Mouse (Mus musculus) embryonic facial prominence, embryonic 14.5 days (tissue): ENCODE measurements around the gene Meis2. TPM values are rescaled to one million over a fixed set of nuclear protein-coding genes. Genes with fewer than 3 reads are reported as not detected.

Source experiments
- ATAC-seq: fragments of 200-750 bp; cut with Nextera tagmentation; 2 replicates; pipeline ENCODE4 v1.8.0; 2017; ENCODE audit warnings: low read depth, moderate number of reproducible peaks, moderate TSS enrichment
- DNase-seq: peaks from one replicate; pipeline ENCODE4 v3.0.0-alpha.2; 2015; ENCODE audit warnings: low spot score
- H3K27ac ChIP-seq: fragments of 300-500 bp; sonication (generic); replicated peaks from 2 replicates; pipeline ENCODE4 v1.5.1; 2014; ENCODE audit warnings: low read depth, mild to moderate bottlenecking, low read length, moderate library complexity
- H3K27me3 ChIP-seq: fragments of 300-500 bp; sonication (generic); replicated peaks from 2 replicates; pipeline ENCODE4 v1.6.1; 2014; ENCODE audit warnings: low read length; ENCODE audit not compliant: control insufficient read depth, insufficient read depth
- H3K36me3 ChIP-seq: fragments of 300-500 bp; sonication (generic); 2 replicates; pipeline ENCODE4 v1.6.1; 2014; ENCODE audit warnings: low read length, mixed read lengths; ENCODE audit not compliant: control insufficient read depth, insufficient read depth
- H3K4me1 ChIP-seq: fragments of 300-500 bp; sonication (generic); 2 replicates; pipeline ENCODE4 v1.6.1; 2014; ENCODE audit warnings: antibody characterized with exemption, low read length; ENCODE audit not compliant: control insufficient read depth, insufficient read depth
- H3K4me2 ChIP-seq: fragments of 300-500 bp; sonication (generic); 2 replicates; pipeline ENCODE4 v1.6.1; 2014; ENCODE audit warnings: low read depth, mild to moderate bottlenecking, low read length, moderate library complexity, mixed read lengths
- H3K4me3 ChIP-seq: fragments of 300-500 bp; sonication (generic); 2 replicates; pipeline ENCODE4 v1.5.1; 2014; ENCODE audit warnings: low read depth, mild to moderate bottlenecking, low read length
- H3K9ac ChIP-seq: fragments of 300-500 bp; sonication (generic); 2 replicates; pipeline ENCODE4 v1.6.1; 2014; ENCODE audit warnings: low read depth, mild to moderate bottlenecking, low read length, moderate library complexity, mixed read lengths
- H3K9me3 ChIP-seq: fragments of 300-500 bp; sonication (generic); 2 replicates; pipeline ENCODE4 v1.6.1; 2016; ENCODE audit warnings: low read length; ENCODE audit not compliant: control insufficient read depth
- WGBS: fragments of 180-500 bp; shearing (Covaris S2); extraction: QIAGEN DNeasy Blood & Tissue Kit; methylation state at CpG from one replicate; pipeline ENCODE4 v1.1.7; 2014; 5-methylcytosine and 5-hydroxymethylcytosine counted together
- polyA plus RNA-seq: library from polyadenylated mRNA; unstranded; fragments of >200 nt; fragmentation: Nextera tagmentation; extraction: Ambion mirVana; gene quantifications from 2 replicates; pipeline ENCODE4 v1.2.1, GENCODE M21; 2014

Gene Meis2
- polyA plus RNA-seq, 1 experiment from 2014 or later, result 30.4 TPM

DNA sequence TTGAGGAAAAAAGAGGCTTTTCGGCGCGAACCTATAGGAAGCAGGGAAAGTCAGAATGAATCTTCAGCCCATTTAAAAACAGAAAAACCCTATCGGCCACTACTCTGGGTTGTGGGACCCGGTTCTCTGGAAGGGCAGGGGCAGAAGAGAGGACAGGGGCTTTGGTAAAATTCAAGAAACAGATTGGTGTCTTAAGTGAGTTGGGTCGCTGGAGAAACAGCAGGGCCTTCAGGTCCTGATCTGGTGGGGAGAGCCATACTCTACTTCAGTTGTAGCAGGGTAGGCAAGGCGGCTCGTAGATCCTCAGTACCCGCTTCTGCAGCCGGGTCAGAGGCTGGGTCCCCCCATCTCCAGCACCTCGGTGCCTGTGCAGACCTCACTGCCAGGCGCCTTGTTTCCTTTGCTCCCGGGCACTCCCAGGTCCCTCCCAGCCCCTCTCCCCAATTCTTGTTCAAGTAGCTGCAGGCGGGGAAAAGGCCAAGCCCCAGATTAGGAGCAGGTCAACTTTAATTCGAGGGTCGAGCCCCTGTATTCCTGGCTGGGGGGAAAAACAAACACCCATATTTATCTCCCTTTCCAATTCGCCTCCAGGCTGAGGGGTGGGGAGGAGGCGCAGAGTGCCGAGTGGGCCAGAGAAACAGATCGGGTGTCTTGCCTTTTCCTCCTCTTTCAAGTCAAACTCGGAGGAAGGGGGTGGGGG, 4.8 kb downstream of the Meis2 start:
- DNase-seq, result no peak
- no peaks in the 10 kb centered on the region for H3K27me3 ChIP-seq
- peak overlapping the region; percentile 95 for H3K9ac ChIP-seq
- no peak for ATAC-seq
- peaks cover 8% of the 10 kb centered on the region; the same call in 1 of the 2 replicates for H3K36me3 ChIP-seq
- 10% methylated on average over 21 of the region's 21 CpGs for WGBS
- H3K4me2 ChIP-seq, result peak overlapping the region; percentile 77
- no peaks in the 10 kb centered on the region for H3K9me3 ChIP-seq
- peak overlapping the region; percentile 71 for H3K4me3 ChIP-seq
- H3K27ac ChIP-seq, result peak overlapping the region; percentile 96
- H3K4me1 ChIP-seq, result peaks cover 19% of the 10 kb centered on the region; the same call in 1 of the 2 replicates

DNA sequence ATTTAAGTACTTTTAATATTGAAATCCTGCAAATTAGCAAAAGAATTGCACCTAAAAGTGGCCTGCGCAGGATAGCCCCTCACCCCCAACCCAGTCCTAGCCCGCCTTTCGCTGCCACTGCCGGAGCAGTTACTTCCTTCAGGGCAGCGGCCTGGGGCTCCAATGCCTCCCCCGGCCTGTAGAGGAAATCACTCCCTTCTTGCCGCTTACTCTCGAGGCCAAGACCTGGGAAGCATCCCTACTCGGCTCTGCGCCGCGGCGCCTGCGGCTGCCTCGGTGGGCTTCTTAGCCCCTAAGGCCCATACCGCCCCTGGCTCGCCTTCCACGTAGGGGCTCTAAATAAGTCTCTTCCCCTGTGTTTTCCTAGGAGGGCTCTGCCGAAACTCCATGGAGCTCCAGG, 5.4 kb downstream of the Meis2 start:
- peaks cover 19% of the 10 kb centered on the region; the same call in 1 of the 2 replicates for H3K4me1 ChIP-seq
- H3K4me2 ChIP-seq, result peak overlapping the region; percentile 77
- WGBS, result 7% methylated on average over 18 of the region's 19 CpGs
- H3K9me3 ChIP-seq, result no peaks in the 10 kb centered on the region
- H3K9ac ChIP-seq, result peak overlapping the region; percentile 95
- peaks cover 8% of the 10 kb centered on the region; the same call in 1 of the 2 replicates for H3K36me3 ChIP-seq
- no peak for DNase-seq
- H3K27me3 ChIP-seq, result no peaks in the 10 kb centered on the region
- H3K4me3 ChIP-seq, result peak overlapping the region; percentile 71
- H3K27ac ChIP-seq, result peak overlapping the region; percentile 96
- no peak for ATAC-seq

DNA sequence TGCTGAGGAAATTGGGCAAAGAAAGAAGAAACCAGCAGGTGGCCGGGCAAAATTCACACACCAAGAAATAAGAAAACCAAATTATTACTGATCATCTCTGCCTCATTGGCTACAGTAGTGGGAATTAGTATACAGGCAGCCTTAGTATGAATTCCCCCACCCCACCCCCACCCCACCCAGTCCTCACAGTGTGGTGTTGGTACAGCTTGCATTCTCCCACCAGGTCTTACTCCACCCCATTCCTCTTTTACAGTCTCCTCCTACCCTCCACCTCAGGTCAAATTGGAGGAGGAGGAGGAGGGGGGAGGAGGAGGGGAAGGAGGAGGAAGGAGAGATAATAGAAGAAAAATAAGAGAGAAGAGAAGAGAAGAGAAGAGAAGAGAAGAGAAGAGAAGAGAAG, 6.0 kb downstream of the Meis2 start:
- DNase-seq (no peak), ATAC-seq (no peak)
- Histone ChIP-seq H3K4me2 (peak overlapping the region; percentile 77), H3K27ac (peak overlapping the region; percentile 96), H3K36me3 (peaks cover 8% of the 10 kb centered on the region; the same call in 1 of the 2 replicates), H3K4me3 (peak overlapping the region; percentile 71), H3K9me3 (no peaks in the 10 kb centered on the region), H3K4me1 (peaks cover 19% of the 10 kb centered on the region; the same call in 1 of the 2 replicates), H3K9ac (peak overlapping the region; percentile 95), H3K27me3 (no peaks in the 10 kb centered on the region)
- 47% methylated on average over 1 of the region's 1 CpGs for WGBS

DNA sequence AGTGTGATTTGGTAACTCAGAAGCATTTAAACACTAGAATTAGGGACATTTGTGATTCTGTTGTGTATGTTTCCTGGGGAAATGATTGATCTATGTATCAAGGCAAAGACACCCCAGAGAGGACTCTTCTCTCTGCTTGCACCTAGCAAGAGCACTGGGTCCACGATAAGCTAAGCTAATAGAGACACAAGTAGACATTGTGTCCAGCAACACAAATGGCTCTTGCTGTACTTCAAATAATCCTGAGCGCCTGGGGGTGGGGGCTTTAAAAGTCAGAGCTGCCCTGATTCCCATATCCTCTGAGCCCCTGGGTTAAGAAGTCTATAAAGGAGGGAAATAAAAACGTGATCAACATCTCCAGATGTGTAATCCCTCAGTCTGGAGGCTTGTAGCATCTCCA, 6.6 kb downstream of the Meis2 start:
- no peak for DNase-seq
- 40% methylated on average over 3 of the region's 3 CpGs for WGBS
- Histone ChIP-seq H3K27me3 (no peaks in the 10 kb centered on the region), H3K4me1 (peaks cover 19% of the 10 kb centered on the region; the same call in 1 of the 2 replicates), H3K9ac (peak overlapping the region; percentile 95; the same call in 1 of the 2 replicates), H3K36me3 (peaks cover 8% of the 10 kb centered on the region; the same call in 1 of the 2 replicates), H3K27ac (no peak overlapping the region; the same call in 1 of the 2 replicates), H3K4me3 (peak overlapping the region; percentile 24; the same call in 1 of the 2 replicates), H3K4me2 (peak overlapping the region; percentile 77), H3K9me3 (no peaks in the 10 kb centered on the region)
- no peak for ATAC-seq

DNA sequence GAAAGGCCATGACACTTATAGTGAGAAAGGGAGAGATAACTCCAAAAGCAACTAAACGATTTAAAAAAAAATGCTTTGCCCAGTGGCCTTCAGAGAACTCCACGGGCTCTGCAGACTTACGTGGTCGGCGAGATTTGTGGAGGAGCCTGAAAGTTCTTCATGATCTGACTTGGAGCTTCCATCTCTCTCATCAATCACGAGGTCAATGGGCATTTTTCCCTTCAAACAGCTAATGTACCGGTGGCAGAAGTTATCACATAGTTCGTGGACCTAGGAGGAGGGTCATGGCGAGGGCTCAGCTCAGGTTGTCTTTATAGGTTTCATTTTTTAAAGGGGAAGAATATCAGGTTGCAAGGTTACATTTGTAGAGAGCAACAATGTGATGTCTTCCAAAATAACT, 7.1 kb downstream of the Meis2 start:
- no peaks in the 10 kb centered on the region for H3K9me3 ChIP-seq
- peak overlapping the region; percentile 49 for H3K9ac ChIP-seq
- H3K4me3 ChIP-seq, result peak overlapping the region; percentile 24
- ATAC-seq (no peak), DNase-seq (no peak)
- 54% methylated on average over 9 of the region's 9 CpGs for WGBS
- H3K27me3 ChIP-seq, result no peaks in the 10 kb centered on the region
- peak overlapping the region; percentile 77 for H3K4me2 ChIP-seq
- H3K36me3 ChIP-seq, result peaks cover 8% of the 10 kb centered on the region; the same call in 1 of the 2 replicates
- peak overlapping the region; percentile 23; the same call in 1 of the 2 replicates for H3K27ac ChIP-seq
- H3K4me1 ChIP-seq, result peaks cover 19% of the 10 kb centered on the region; the same call in 1 of the 2 replicates

DNA sequence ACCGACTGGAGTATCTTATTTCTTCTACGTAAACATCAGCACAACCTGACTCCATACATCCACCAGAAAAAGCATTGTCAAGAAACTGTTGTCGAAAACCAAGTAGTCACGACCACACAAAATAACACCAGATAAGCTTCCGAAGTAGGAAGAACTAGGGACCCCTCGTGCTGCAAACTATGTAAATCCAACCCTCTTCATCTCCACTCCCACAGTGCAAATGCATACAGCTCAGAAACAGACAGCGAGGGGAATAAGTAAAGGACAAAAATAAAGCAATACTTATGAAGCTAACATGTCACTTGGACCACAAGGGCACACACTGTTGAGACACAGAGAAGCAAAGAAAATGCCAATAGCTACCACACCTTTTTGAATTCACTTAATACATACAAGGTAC, 8.8 kb downstream of the Meis2 start:
- H3K9me3 ChIP-seq, result no peaks in the 10 kb centered on the region
- ATAC-seq (no peak), DNase-seq (no peak)
- H3K36me3 ChIP-seq, result peaks cover 8% of the 10 kb centered on the region; the same call in 1 of the 2 replicates
- peak overlapping the region; percentile 49 for H3K9ac ChIP-seq
- peak overlapping the region; percentile 77 for H3K4me2 ChIP-seq
- 59% methylated on average over 7 of the region's 7 CpGs for WGBS
- H3K4me3 ChIP-seq, result peak overlapping the region; percentile 24
- no peaks in the 10 kb centered on the region for H3K27me3 ChIP-seq
- H3K4me1 ChIP-seq, result peaks cover 30% of the 10 kb centered on the region; the same call in 1 of the 2 replicates
- peak overlapping the region; percentile 7; the same call in 1 of the 2 replicates for H3K27ac ChIP-seq

DNA sequence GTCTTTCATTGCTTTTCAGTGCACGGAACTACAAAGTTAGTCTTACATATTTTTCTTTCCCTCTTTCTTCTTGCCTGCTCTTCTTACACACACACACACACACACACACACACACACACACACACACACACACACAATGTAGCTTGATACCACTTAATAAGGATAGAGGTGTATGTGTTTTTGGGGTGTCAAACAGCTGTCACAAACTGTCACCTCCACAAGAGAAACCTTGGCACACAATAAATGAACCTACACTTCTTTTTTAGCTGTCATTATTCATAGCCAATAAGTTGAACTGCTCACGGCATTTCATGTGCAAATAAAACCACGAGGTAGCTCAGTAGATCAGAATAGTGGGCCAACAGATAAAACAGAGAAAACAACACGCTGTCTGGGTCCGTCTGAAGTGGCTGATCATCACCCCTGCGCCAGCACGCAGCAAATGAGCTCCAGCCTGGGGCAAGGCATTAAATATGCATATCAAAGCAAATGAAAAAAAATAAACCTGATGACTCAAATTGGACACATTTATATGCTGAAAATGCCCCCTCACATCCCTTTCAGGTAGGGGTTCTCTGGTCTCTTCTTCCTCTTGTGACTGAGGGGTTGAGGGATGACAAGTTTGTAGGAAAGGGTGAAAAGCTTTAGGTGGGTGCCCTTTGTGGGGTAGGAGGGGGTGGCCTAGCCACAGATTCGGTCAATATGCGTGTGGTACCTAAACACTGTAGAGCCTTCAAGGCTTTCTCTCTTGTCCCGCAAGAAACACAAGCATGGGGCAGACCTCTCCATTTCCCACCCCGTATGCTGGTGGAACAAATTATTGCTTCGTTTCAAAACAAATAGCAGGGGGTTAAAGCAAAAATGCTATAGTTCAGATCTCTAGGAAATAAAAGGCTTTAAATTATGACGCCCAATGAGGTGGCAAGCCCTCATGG, 9.7 kb downstream of the Meis2 start:
- no peak for DNase-seq
- peak overlapping the region; percentile 24 for H3K4me3 ChIP-seq
- peak overlapping the region; percentile 49 for H3K9ac ChIP-seq
- H3K27ac ChIP-seq, result no peak overlapping the region
- peaks cover 8% of the 10 kb centered on the region; the same call in 1 of the 2 replicates for H3K36me3 ChIP-seq
- ATAC-seq, result no peak
- H3K4me1 ChIP-seq, result peaks cover 23% of the 10 kb centered on the region; the same call in 1 of the 2 replicates
- H3K4me2 ChIP-seq, result peak overlapping the region; percentile 77
- WGBS, result 53% methylated on average over 13 of the region's 13 CpGs
- H3K9me3 ChIP-seq, result no peaks in the 10 kb centered on the region
- H3K27me3 ChIP-seq, result no peaks in the 10 kb centered on the region

DNA sequence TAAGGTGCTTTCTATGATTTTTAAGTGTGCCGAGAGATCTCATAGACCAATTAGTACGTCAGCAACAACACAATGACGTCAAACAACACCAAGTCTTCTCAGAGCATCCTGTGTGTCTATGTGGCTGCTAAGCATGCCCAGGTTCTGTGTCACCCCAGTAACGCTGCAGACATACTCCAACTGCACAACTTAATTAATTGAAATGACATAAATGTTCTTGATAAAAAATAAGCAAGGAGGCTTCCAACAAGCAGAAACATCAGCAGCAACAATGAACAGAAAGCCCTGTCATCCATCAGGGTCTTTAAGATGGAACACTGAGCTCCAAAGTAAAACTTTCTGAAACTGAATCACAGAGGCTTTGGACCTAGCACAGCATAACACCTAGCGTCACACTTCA, 11.7 kb downstream of the Meis2 start:
- Histone ChIP-seq H3K9ac (no peak overlapping the region), H3K4me2 (peak overlapping the region; percentile 39; the same call in 1 of the 2 replicates), H3K9me3 (no peaks in the 10 kb centered on the region), H3K27me3 (no peaks in the 10 kb centered on the region), H3K4me1 (peaks cover 11% of the 10 kb centered on the region), H3K4me3 (no peak overlapping the region), H3K27ac (no peak overlapping the region), H3K36me3 (peaks cover 8% of the 10 kb centered on the region; the same call in 1 of the 2 replicates)
- DNase-seq, result no peak
- 69% methylated on average over 5 of the region's 5 CpGs for WGBS
- ATAC-seq, result no peak
